Mouse (Mus musculus) embryonic facial prominence, embryonic 11.5 days (tissue): ENCODE measurements at regions not wholly inside any gene's neighbourhood (a gene's known extent, or its start where the extent isn't known, plus 50 kb on each side); places are given as distances from the start of the nearest gene placed in this dataset.

Source experiments
- ATAC-seq: fragments of 200-750 bp; cut with Nextera tagmentation; replicated peaks from 2 replicates; pipeline ENCODE4 v1.8.0; 2017; ENCODE audit warnings: low read depth; ENCODE audit not compliant: insufficient number of reproducible peaks, low FRiP score, low TSS enrichment
- DNase-seq: peaks from one replicate; pipeline ENCODE4 v3.0.0-alpha.2; 2015; ENCODE audit warnings: low spot score
- H3K27ac ChIP-seq: fragments of 300-500 bp; sonication (generic); replicated peaks from 2 replicates; pipeline ENCODE4 v1.5.1; 2014; ENCODE audit warnings: mild to moderate bottlenecking, low read depth, low read length, control low read depth
- H3K27me3 ChIP-seq: fragments of 300-500 bp; sonication (generic); 2 replicates; pipeline ENCODE4 v1.6.1; 2014; ENCODE audit warnings: mild to moderate bottlenecking, low read length, moderate library complexity, mixed read lengths; ENCODE audit not compliant: control insufficient read depth, insufficient read depth
- H3K36me3 ChIP-seq: fragments of 300-500 bp; sonication (generic); replicated peaks from 2 replicates; pipeline ENCODE4 v1.6.1; 2014; ENCODE audit warnings: low read depth, mild to moderate bottlenecking, low read length, moderate library complexity, mixed read lengths; ENCODE audit not compliant: control insufficient read depth, insufficient read depth
- H3K4me1 ChIP-seq: fragments of 300-500 bp; sonication (generic); 2 replicates; pipeline ENCODE4 v1.6.1; 2014; ENCODE audit warnings: low read length, mixed read lengths; ENCODE audit not compliant: control insufficient read depth, insufficient read depth
- H3K4me2 ChIP-seq: fragments of 300-500 bp; sonication (generic); 2 replicates; pipeline ENCODE4 v1.6.1; 2014; ENCODE audit warnings: low read depth, mild to moderate bottlenecking, control low read depth, low read length, moderate library complexity
- H3K4me3 ChIP-seq: fragments of 300-500 bp; sonication (generic); 2 replicates; pipeline ENCODE4 v1.5.1; 2014; ENCODE audit warnings: low read depth, low read length, control low read depth
- H3K9ac ChIP-seq: fragments of 300-500 bp; sonication (generic); replicated peaks from 2 replicates; pipeline ENCODE4 v1.6.1; 2014; ENCODE audit warnings: mild to moderate bottlenecking, control low read depth, low read length
- H3K9me3 ChIP-seq: fragments of 300-500 bp; sonication (generic); replicated peaks from 2 replicates; pipeline ENCODE4 v1.6.1; 2016; ENCODE audit warnings: mild to moderate bottlenecking, low read length, inconsistent platforms, mixed read lengths; ENCODE audit not compliant: control insufficient read depth
- WGBS: fragments of 180-500 bp; shearing (Covaris S2); extraction: QIAGEN DNeasy Blood & Tissue Kit; methylation state at CpG from one replicate; pipeline ENCODE4 v1.1.7; 2014; 5-methylcytosine and 5-hydroxymethylcytosine counted together

DNA sequence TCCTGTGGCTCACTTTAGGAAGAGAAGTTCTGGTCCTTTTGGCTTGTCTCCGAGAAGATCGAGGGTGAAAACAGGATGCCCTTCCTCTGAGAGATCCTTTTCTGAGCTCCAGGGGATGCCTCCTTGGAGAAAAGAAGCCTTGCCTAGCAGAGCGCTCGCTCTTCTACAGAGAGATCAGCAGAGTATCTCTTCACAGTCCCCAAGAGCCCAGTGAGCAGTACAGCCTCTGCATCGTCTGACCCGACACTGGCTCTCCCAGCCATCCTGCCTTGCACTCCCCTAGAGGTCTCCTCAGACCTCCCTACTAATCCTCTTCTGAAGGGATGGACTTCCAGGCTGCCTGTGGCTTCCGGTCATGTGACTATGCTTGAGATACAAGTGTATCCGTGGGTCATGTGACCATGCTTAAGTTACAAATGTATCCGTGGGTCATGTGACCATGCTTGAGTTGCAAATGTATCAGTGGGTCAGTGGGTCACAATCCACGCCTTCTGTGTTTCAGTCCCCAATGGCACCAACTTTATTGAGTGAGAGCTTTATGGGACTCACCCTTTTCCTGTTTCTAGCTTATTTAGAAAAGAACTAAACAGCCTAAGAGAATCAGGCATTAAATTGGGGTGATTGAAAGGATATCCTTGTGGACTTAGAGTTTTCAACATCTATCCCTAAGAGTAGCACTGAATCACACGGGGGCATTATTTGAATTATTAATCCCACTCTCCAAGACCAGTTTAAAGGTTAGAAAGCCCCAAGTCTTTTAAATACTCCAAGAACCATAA, 59.8 kb upstream of the Cpm start:
- DNase-seq (no peak), ATAC-seq (no peak)
- H3K9ac ChIP-seq: no peak overlapping the region
- no peaks in the 10 kb centered on the region for H3K36me3 ChIP-seq
- H3K27ac ChIP-seq: no peak overlapping the region
- WGBS: 79% methylated on average over 11 of the region's 11 CpGs
- H3K4me3 ChIP-seq: no peak overlapping the region
- no peak overlapping the region for H3K4me2 ChIP-seq
- no peaks in the 10 kb centered on the region for H3K9me3 ChIP-seq
- H3K27me3 ChIP-seq: 0 out of 2 replicates have a peak, but pooled peaks cover 4% of the 10 kb centered on the region
- 0 out of 2 replicates have a peak, but pooled peaks cover 2% of the 10 kb centered on the region for H3K4me1 ChIP-seq

- no peaks in the 10 kb centered on the region for H3K36me3 ChIP-seq
- H3K27ac ChIP-seq: no peak overlapping the region
- no peak overlapping the region for H3K9ac ChIP-seq
- H3K27me3 ChIP-seq: 0 out of 2 replicates have a peak, but pooled peaks cover 4% of the 10 kb centered on the region
- 0 out of 2 replicates have a peak, but pooled peaks cover 2% of the 10 kb centered on the region for H3K4me1 ChIP-seq
- H3K4me2 ChIP-seq: no peak overlapping the region
- ATAC-seq (no peak), DNase-seq (no peak)
- H3K4me3 ChIP-seq: no peak overlapping the region
- WGBS: 92% methylated on average over 13 of the region's 13 CpGs
- no peaks in the 10 kb centered on the region for H3K9me3 ChIP-seq
Measured at GRCm38 (mm10) chr10:117568472-117569300, 60.6 kb upstream of the Cpm start.

- DNase-seq (no peak), ATAC-seq (no peak)
- Histone ChIP-seq H3K9ac (no peak overlapping the region), H3K4me2 (no peak overlapping the region), H3K4me1 (0 out of 2 replicates have a peak, but pooled peaks cover 2% of the 10 kb centered on the region), H3K27me3 (0 out of 2 replicates have a peak, but pooled peaks cover 4% of the 10 kb centered on the region), H3K9me3 (no peaks in the 10 kb centered on the region), H3K36me3 (no peaks in the 10 kb centered on the region), H3K27ac (no peak overlapping the region), H3K4me3 (no peak overlapping the region)
- 88% methylated on average over 3 of the region's 3 CpGs for WGBS
Measured at GRCm38 (mm10) chr10:117568138-117568387, 61.2 kb upstream of the Cpm start.

DNA sequence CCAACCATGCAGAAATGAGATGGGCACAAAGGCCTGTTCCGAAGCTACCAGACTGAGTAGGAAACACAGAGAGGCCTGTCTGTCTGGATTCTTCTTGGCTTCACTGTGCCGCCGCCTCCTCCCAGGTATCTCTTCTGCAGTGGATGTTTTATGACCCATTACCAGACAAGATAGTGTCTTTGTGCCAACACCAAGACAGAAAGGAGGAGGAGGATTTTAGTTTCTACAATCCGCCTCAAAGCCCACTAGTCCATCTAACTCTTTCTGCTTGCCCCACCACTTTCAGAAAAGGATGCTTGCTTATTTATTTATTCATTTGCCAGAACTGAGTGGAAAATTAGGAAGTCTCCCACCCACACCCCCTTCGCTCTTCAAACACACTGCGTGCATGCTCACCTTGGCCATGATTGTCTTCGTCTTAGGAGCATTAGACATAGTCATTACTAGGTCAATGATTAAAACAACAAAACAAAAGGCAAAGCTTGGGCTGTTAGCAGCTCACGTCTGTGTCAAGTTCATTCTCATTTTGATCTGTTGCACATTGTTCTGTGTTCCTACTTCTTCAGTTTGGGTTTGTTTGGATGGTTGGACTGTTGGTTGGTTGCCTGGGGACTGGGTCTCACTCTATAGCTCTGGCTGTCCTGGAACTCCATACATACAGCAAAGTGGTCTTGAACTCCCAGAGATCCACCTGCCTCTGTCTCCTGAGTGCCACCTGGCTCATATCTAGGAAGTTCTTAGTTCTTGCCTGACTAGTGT, 61.7 kb upstream of the Cpm start:
- WGBS: 89% methylated on average over 8 of the region's 8 CpGs
- Histone ChIP-seq H3K4me3 (no peak overlapping the region), H3K36me3 (no peaks in the 10 kb centered on the region), H3K27me3 (0 out of 2 replicates have a peak, but pooled peaks cover 4% of the 10 kb centered on the region), H3K4me2 (no peak overlapping the region), H3K4me1 (0 out of 2 replicates have a peak, but pooled peaks cover 2% of the 10 kb centered on the region), H3K9ac (no peak overlapping the region), H3K9me3 (no peaks in the 10 kb centered on the region), H3K27ac (no peak overlapping the region)
- no peak for DNase-seq
- no peak for ATAC-seq

DNA sequence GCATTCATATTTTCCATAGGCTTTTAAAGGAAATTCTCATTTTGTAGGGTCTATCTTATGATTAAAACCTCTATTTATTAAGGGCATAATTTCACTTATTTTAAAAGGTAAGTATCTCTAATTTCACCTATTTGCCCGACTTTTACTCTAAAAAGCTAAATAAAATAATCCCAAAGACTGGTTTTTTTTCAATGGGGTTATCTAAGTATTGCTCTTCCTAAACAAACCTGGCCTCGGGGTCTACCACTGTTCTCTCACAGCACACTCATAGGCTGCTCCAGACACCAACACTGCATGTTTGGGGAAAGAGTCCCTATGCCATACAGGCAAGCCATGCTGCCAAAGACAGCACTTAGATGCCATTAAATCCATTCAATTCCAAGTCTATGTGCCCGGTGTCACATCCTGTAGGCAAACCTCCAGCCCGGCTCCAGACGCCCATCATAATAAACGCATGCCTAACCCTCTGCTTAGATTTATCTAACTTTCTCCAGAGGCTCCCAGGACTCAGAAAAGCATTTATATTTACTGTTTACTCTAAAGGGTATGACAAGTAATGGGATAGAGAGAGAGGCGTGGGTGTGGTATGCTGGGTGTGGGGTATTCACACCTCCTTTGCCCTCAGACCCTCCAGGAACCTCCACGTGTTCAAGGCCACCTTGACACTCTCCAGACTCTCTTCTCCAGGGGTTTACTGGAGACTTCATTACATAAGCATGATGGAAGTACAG, 62.5 kb upstream of the Cpm start:
- ATAC-seq: no peak
- Histone ChIP-seq H3K36me3 (no peaks in the 10 kb centered on the region), H3K4me3 (no peak overlapping the region), H3K4me2 (no peak overlapping the region), H3K27me3 (no peaks in the 10 kb centered on the region), H3K9me3 (no peaks in the 10 kb centered on the region), H3K27ac (no peak overlapping the region), H3K4me1 (no peaks in the 10 kb centered on the region), H3K9ac (no peak overlapping the region)
- WGBS: 91% methylated on average over 8 of the region's 8 CpGs
- no peak for DNase-seq

GRCm38 (mm10) chr10:117566204-117566603, 63.1 kb upstream of the Cpm start:
- no peak overlapping the region for H3K4me3 ChIP-seq
- WGBS: 84% methylated on average over 3 of the region's 3 CpGs

GRCm38 (mm10) chr10:117565529-117566086, 63.7 kb upstream of the Cpm start:
- no peaks in the 10 kb centered on the region for H3K36me3 ChIP-seq
- no peak overlapping the region for H3K27ac ChIP-seq
- no peak overlapping the region for H3K9ac ChIP-seq
- H3K4me3 ChIP-seq: no peak overlapping the region
- H3K9me3 ChIP-seq: no peaks in the 10 kb centered on the region
- ATAC-seq (no peak), DNase-seq (no peak)
- no peaks in the 10 kb centered on the region for H3K27me3 ChIP-seq
- 89% methylated on average over 4 of the region's 4 CpGs for WGBS
- no peak overlapping the region for H3K4me2 ChIP-seq
- no peaks in the 10 kb centered on the region for H3K4me1 ChIP-seq

More at GRCm38 (mm10) chr10:117566204-117566603, 63.1 kb upstream of the Cpm start:
- Histone ChIP-seq H3K27ac (no peak overlapping the region), H3K27me3 (no peaks in the 10 kb centered on the region), H3K9ac (no peak overlapping the region), H3K36me3 (no peaks in the 10 kb centered on the region), H3K4me2 (no peak overlapping the region), H3K4me1 (no peaks in the 10 kb centered on the region), H3K9me3 (no peaks in the 10 kb centered on the region)
- DNase-seq: no peak
- ATAC-seq: no peak
